ENCODE assay signal across 28 mouse cellular contexts in the genomic region with DNA sequence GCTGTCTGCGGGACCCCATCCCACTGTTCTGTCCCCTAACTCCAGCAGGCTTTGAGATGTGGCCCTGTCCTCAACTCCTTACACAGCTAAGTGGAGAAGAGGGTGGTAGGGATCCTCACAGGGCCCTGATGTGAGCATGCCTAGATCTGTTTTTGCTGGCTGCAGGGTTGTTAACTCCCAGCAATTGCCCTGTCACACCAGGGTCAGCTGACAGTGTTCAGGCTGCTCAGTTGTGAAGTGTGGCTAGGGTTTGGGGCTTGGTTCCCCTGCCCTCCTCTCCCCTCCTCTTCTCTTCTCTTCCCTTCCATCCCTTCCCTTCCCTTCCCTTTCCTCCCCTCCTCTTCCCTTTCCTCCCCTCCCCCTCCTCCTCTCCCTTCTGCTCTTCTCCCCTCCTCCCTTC. TPM values are rescaled to one million over a fixed set of nuclear protein-coding genes. Genes with fewer than 3 reads are reported as not detected.
DNase-seq lines count a peak whose midpoint lies in the region; ATAC-seq lines count a peak whose summit lies in the region.
"Had no signal": no experiment of that assay in that cellular context is flagged by ENCODE, and none has a peak within 500 bp of the region (broad histone marks: within the 10 kb centered on the region; RNA-seq: fewer than 3 reads in every experiment).

No protein-coding gene starts in this region.

- no peaks in the 10 kb centered on the region for H3K36me3 ChIP-seq in heart, embryonic 14.5 days (ENCODE audit: control insufficient read depth, insufficient read depth, low read length)
- H3K36me3 ChIP-seq in midbrain, embryonic 13.5 days: no peaks in the 10 kb centered on the region
- H3K36me3 ChIP-seq in midbrain, embryonic 16.5 days (ENCODE audit: control insufficient read depth, insufficient read depth, low read length): no peaks in the 10 kb centered on the region
- H3K36me3 ChIP-seq in midbrain, embryonic 14.5 days (ENCODE audit: control insufficient read depth, insufficient read depth, low read length): no peaks in the 10 kb centered on the region
- H3K36me3 ChIP-seq: embryonic facial prominence, embryonic 13.5 days; heart, embryonic 12.5 days; liver, embryonic 15.5 days had no signal

- H3K4me3 ChIP-seq in heart, embryonic 14.5 days (ENCODE audit: control insufficient read depth in 1 of 2, insufficient read depth in 1 of 2, low read depth in 1 of 2, low read length in 2 of 2): no peak overlapping the region
- no peak overlapping the region for H3K4me3 ChIP-seq in midbrain, embryonic 13.5 days (replicated peaks)
- H3K4me3 ChIP-seq in midbrain, embryonic 16.5 days (ENCODE audit: low read depth, low read length): no peak overlapping the region
- no peak overlapping the region for H3K4me3 ChIP-seq in midbrain, embryonic 14.5 days (replicated peaks; ENCODE audit: low read depth, low read length)
- H3K4me3 ChIP-seq: embryonic facial prominence, embryonic 13.5 days; erythroblast, embryonic 14.5 days; forebrain, embryonic 13.5 days; heart, embryonic 12.5 days; liver, embryonic 15.5 days had no signal

- no peak overlapping the region for H3K27ac ChIP-seq in heart, embryonic 14.5 days (replicated peaks in 1 of 2; ENCODE audit: control insufficient read depth in 1 of 2, insufficient read depth in 1 of 2, low read depth in 2 of 2, low read length in 2 of 2)
- H3K27ac ChIP-seq in midbrain, embryonic 13.5 days: no peak overlapping the region
- no peak overlapping the region for H3K27ac ChIP-seq in midbrain, embryonic 16.5 days (ENCODE audit: low read length)
- 0 out of 2 replicates have a peak overlapping the region, but pooled peaks have one; percentile 13 for H3K27ac ChIP-seq in midbrain, embryonic 14.5 days (replicated peaks; ENCODE audit: low read depth, low read length)
- H3K27ac ChIP-seq: embryonic facial prominence, embryonic 13.5 days; forebrain, embryonic 13.5 days; liver, embryonic 15.5 days had no signal

- no peaks in the 10 kb centered on the region for H3K4me1 ChIP-seq in heart, embryonic 14.5 days (ENCODE audit: control insufficient read depth in 2 of 2, insufficient read depth in 2 of 2, low read length in 2 of 2)
- no peaks in the 10 kb centered on the region for H3K4me1 ChIP-seq in midbrain, embryonic 13.5 days (replicated peaks)
- H3K4me1 ChIP-seq in midbrain, embryonic 16.5 days (ENCODE audit: control insufficient read depth, insufficient read depth, low read length): no peaks in the 10 kb centered on the region
- 0 out of 2 replicates have a peak, but pooled peaks cover 4% of the 10 kb centered on the region for H3K4me1 ChIP-seq in midbrain, embryonic 14.5 days (ENCODE audit: control insufficient read depth, insufficient read depth, low read length)
- H3K4me1 ChIP-seq: forebrain, embryonic 13.5 days; heart, embryonic 12.5 days; liver, embryonic 15.5 days had no signal

- no peak for DNase-seq in heart, adult 8-10 months (ENCODE audit: low spot score)
- DNase-seq in midbrain, embryonic 14.5 days: no peak
- DNase-seq in testis, postnatal 10 days (ENCODE audit: low spot score): no peak
- no peak for DNase-seq in lung, adult 18-20 months
- DNase-seq: adrenal gland, postnatal 10 days; cerebellum, adult 18-20 months; cerebellum, postnatal 14 days; gastrocnemius, postnatal 10 days; heart, postnatal 14 days; kidney, adult 18-20 months; kidney, postnatal 4 days; liver; retina, postnatal 1 day; right cerebral cortex, postnatal 25 days; spleen, adult 18-20 months; thymus, postnatal 14 days had no signal

- no peak overlapping the region for H3K4me2 ChIP-seq in heart, embryonic 14.5 days (ENCODE audit: low read length)
- no peak overlapping the region for H3K4me2 ChIP-seq in midbrain, embryonic 13.5 days (replicated peaks)
- no peak overlapping the region for H3K4me2 ChIP-seq in midbrain, embryonic 16.5 days (ENCODE audit: low read length)
- no peak overlapping the region for H3K4me2 ChIP-seq in midbrain, embryonic 14.5 days (ENCODE audit: low read length)
- H3K4me2 ChIP-seq: embryonic facial prominence, embryonic 13.5 days; forebrain, embryonic 13.5 days; heart, embryonic 12.5 days; liver, embryonic 15.5 days had no signal

- H3K9me3 ChIP-seq in heart, embryonic 14.5 days (ENCODE audit: control insufficient read depth, low read length): no peaks in the 10 kb centered on the region
- no peaks in the 10 kb centered on the region for H3K9me3 ChIP-seq in midbrain, embryonic 13.5 days
- H3K9me3 ChIP-seq in midbrain, embryonic 16.5 days (replicated peaks; ENCODE audit: control insufficient read depth, low read length, poor library complexity, severe bottlenecking): no peaks in the 10 kb centered on the region
- H3K9me3 ChIP-seq in midbrain, embryonic 14.5 days (ENCODE audit: control insufficient read depth, low read length): no peaks in the 10 kb centered on the region
- H3K9me3 ChIP-seq: embryonic facial prominence, embryonic 13.5 days; heart, embryonic 12.5 days; liver, embryonic 15.5 days had no signal

- H3K27me3 ChIP-seq in heart, embryonic 14.5 days (ENCODE audit: control insufficient read depth, insufficient read depth, low read length): no peaks in the 10 kb centered on the region
- no peaks in the 10 kb centered on the region for H3K27me3 ChIP-seq in midbrain, embryonic 13.5 days
- H3K27me3 ChIP-seq in midbrain, embryonic 16.5 days (ENCODE audit: control insufficient read depth, insufficient read depth, low read depth, low read length): no peaks in the 10 kb centered on the region
- no peaks in the 10 kb centered on the region for H3K27me3 ChIP-seq in midbrain, embryonic 14.5 days (ENCODE audit: control insufficient read depth, insufficient read depth, low read length)
- H3K27me3 ChIP-seq: embryonic facial prominence, embryonic 13.5 days; forebrain, embryonic 13.5 days; heart, embryonic 12.5 days; liver, embryonic 15.5 days had no signal

- 79% methylated on average over 1 of the region's 1 CpGs for WGBS in heart, embryonic 14.5 days
- 75% methylated on average over 1 of the region's 1 CpGs for WGBS in midbrain, embryonic 13.5 days
- 74% methylated on average over 1 of the region's 1 CpGs for WGBS in midbrain, embryonic 16.5 days
- WGBS in midbrain, embryonic 14.5 days: 90% methylated on average over 1 of the region's 1 CpGs

- H3K9ac ChIP-seq in heart, embryonic 14.5 days (ENCODE audit: low read length): no peak overlapping the region
- no peak overlapping the region for H3K9ac ChIP-seq in midbrain, embryonic 13.5 days (replicated peaks)
- no peak overlapping the region for H3K9ac ChIP-seq in midbrain, embryonic 16.5 days (ENCODE audit: low read depth, low read length)
- H3K9ac ChIP-seq in midbrain, embryonic 14.5 days (replicated peaks; ENCODE audit: low read length): no peak overlapping the region
- H3K9ac ChIP-seq: embryonic facial prominence, embryonic 13.5 days; forebrain, embryonic 13.5 days; heart, embryonic 12.5 days; liver, embryonic 15.5 days had no signal

- ATAC-seq in heart, embryonic 14.5 days (ENCODE audit: insufficient number of reproducible peaks, insufficient read depth, low FRiP score, low read depth): 0 out of 2 replicates have a peak, but pooled peaks have one; percentile 13
- ATAC-seq in midbrain, embryonic 13.5 days: peak; percentile 61
- ATAC-seq in midbrain, embryonic 16.5 days: no peak
- ATAC-seq in midbrain, embryonic 14.5 days (ENCODE audit: low FRiP score, low TSS enrichment): no peak; the same call in 1 of the 2 replicates

RNA-seq across cellular contexts. Expression of gene Gm49358, which starts 2.5 kb away (rescaled TPM):
- not detected in 2 replicates for polyA plus RNA-seq in heart, embryonic 14.5 days (2014; fragmentation: Nextera tagmentation; extraction: Ambion mirVana)
- total RNA-seq in heart, adult 8-10 months (2022): 10 to 100 TPM in 3 of 4 experiments, 1 to 10 TPM in 1; 6.3 to 16.6 (median 15.0) TPM
- polyA plus RNA-seq in midbrain, embryonic 13.5 days (2015; fragmentation: Nextera tagmentation; extraction: Ambion mirVana): not detected in 2 replicates
- polyA plus RNA-seq in midbrain, embryonic 16.5 days (2015; fragmentation: Nextera tagmentation; extraction: Ambion mirVana): not detected in 2 replicates
- 0.87 TPM in 1 of 2 replicates, not detected in the other for polyA plus RNA-seq in midbrain, embryonic 14.5 days (2014; fragmentation: Nextera tagmentation; extraction: Ambion mirVana)
- total RNA-seq: granulocyte monocyte progenitor cell, adult 5-6 weeks had no signal
- polyA plus RNA-seq: embryonic facial prominence, embryonic 13.5 days; erythroblast, embryonic 14.5 days; forebrain, embryonic 13.5 days; heart, embryonic 12.5 days; kidney, embryonic 16.5 days; liver, embryonic 15.5 days; lung, embryonic 16.5 days; testis, adult 2 months had no signal

RNA-seq across cellular contexts. Expression of gene Nt5dc3, which starts 17.6 kb away (rescaled TPM):
- 4.1 and 4.7 TPM in 2 replicates for polyA plus RNA-seq in heart, embryonic 14.5 days (2014; fragmentation: Nextera tagmentation; extraction: Ambion mirVana)
- 10 to 100 TPM; 35.3 to 44.4 (median 39.4) TPM for total RNA-seq in heart, adult 8-10 months (2022)
- 5.9 and 6.5 TPM in 2 replicates for polyA plus RNA-seq in midbrain, embryonic 13.5 days (2015; fragmentation: Nextera tagmentation; extraction: Ambion mirVana)
- 15.2 and 15.9 TPM in 2 replicates for polyA plus RNA-seq in midbrain, embryonic 16.5 days (2015; fragmentation: Nextera tagmentation; extraction: Ambion mirVana)
- polyA plus RNA-seq in midbrain, embryonic 14.5 days (2014; fragmentation: Nextera tagmentation; extraction: Ambion mirVana): 14.9 and 17.2 TPM in 2 replicates

RNA-seq across cellular contexts. Expression of gene Ttc41, which starts 55.6 kb away (rescaled TPM):
- polyA plus RNA-seq in heart, embryonic 14.5 days (2014; fragmentation: Nextera tagmentation; extraction: Ambion mirVana): 1.5 and 1.6 TPM in 2 replicates
- total RNA-seq in heart, adult 8-10 months (2022): 1 to 10 TPM; 1.6 to 2.7 (median 2.1) TPM
- 2.4 and 3.5 TPM in 2 replicates for polyA plus RNA-seq in midbrain, embryonic 13.5 days (2015; fragmentation: Nextera tagmentation; extraction: Ambion mirVana)
- polyA plus RNA-seq in midbrain, embryonic 16.5 days (2015; fragmentation: Nextera tagmentation; extraction: Ambion mirVana): 2.5 and 2.8 TPM in 2 replicates
- polyA plus RNA-seq in midbrain, embryonic 14.5 days (2014; fragmentation: Nextera tagmentation; extraction: Ambion mirVana): 0.61 and 2.5 TPM in 2 replicates
- polyA plus RNA-seq: erythroblast, embryonic 14.5 days had no signal

RNA-seq across cellular contexts. Expression of gene Hsp90b1, which starts 55.9 kb away (rescaled TPM):
- 317 and 318 TPM in 2 replicates for polyA plus RNA-seq in heart, embryonic 14.5 days (2014; fragmentation: Nextera tagmentation; extraction: Ambion mirVana)
- total RNA-seq in heart, adult 8-10 months (2022): 100 to 1,000 TPM; 347 to 447 (median 351) TPM
- polyA plus RNA-seq in midbrain, embryonic 13.5 days (2015; fragmentation: Nextera tagmentation; extraction: Ambion mirVana): 345 and 354 TPM in 2 replicates
- 286 and 330 TPM in 2 replicates for polyA plus RNA-seq in midbrain, embryonic 16.5 days (2015; fragmentation: Nextera tagmentation; extraction: Ambion mirVana)
- 176 and 242 TPM in 2 replicates for polyA plus RNA-seq in midbrain, embryonic 14.5 days (2014; fragmentation: Nextera tagmentation; extraction: Ambion mirVana)

Comparison
In these comparisons a context has a peak if more than half of its experiments do, and no peak if none do; other contexts are left out.
1. ATAC-seq: peak in heart, embryonic 14.5 days (single experiment) and midbrain, embryonic 13.5 days (single experiment); none in midbrain, embryonic 16.5 days (single experiment) and midbrain, embryonic 14.5 days (single experiment).